Mouse (Mus musculus) ovary, adult 18-20 months (tissue): ENCODE measurements around the gene Zim1.

Experiments used
- DNase-seq: peaks from one replicate; pipeline ENCODE4 v3.0.0; 2022; ENCODE audit warnings: low spot score, mixed read lengths

The Zim1 gene

GRCm38 (mm10) chr7:6696241-6697045 lies at the start of gene Zim1:
Zim1 (minus strand) TSS chr7:6696450.
- peak; percentile 80 for DNase-seq

- no peak for DNase-seq
Measured at GRCm38 (mm10) chr7:6744281-6744904, 48.1 kb upstream of the Zim1 start.

- no peak for DNase-seq
Measured at GRCm38 (mm10) chr7:6736060-6736459, 39.8 kb upstream of the Zim1 start.

DNA sequence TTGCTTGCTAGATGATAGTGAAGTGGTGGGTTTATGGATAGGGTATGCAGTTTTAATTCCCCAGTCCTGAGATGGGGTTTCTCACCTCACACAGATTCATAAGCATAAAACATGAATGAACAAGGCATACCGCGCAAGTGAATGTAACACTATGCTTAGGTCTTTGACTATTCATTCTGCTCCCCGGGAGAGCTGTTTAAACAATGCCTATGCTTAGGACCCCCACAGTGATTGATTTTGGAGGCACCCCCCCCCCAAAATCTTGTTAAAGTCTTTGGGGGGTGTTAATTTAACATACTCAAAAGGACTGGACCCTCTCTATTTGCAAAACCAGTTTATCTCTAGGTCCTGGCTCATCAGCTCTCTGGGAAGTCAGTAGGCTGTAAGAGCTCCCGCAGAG lies 35.7 kb upstream of the Zim1 start:
- no peak for DNase-seq

- no peak for DNase-seq
Measured at GRCm38 (mm10) chr7:6731373-6731772, 35.1 kb upstream of the Zim1 start.

- DNase-seq: no peak
Measured at GRCm38 (mm10) chr7:6730801-6731200, 34.6 kb upstream of the Zim1 start.

DNA sequence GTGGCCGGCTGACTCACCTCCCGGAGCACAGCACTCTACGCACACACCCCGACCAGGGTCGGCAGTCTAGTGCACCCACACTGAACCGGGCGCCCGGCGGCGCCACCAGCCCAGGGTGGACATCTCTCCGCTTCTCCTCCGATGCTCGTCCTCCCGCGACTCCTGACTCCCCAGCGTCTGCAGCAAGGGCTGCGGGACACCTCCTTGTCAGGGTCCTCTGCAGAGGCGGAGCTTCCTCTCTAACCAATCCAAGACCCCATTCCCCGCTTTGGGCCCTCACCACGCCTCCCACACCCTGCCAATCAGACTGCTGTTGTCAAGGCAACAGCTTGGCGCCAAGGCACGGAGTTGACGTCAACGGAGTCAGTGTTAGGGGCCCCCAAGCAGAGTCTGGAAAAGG lies 34.0 kb upstream of the Zim1 start, which contains the start of the genes Peg3 and Usp29:
Peg3 (minus strand) TSS at position 191 of the 400 bp plus-strand sequence.
Usp29 (plus strand) TSS at position 338 of the 400 bp plus-strand sequence.
- DNase-seq: peak; percentile 71

DNA sequence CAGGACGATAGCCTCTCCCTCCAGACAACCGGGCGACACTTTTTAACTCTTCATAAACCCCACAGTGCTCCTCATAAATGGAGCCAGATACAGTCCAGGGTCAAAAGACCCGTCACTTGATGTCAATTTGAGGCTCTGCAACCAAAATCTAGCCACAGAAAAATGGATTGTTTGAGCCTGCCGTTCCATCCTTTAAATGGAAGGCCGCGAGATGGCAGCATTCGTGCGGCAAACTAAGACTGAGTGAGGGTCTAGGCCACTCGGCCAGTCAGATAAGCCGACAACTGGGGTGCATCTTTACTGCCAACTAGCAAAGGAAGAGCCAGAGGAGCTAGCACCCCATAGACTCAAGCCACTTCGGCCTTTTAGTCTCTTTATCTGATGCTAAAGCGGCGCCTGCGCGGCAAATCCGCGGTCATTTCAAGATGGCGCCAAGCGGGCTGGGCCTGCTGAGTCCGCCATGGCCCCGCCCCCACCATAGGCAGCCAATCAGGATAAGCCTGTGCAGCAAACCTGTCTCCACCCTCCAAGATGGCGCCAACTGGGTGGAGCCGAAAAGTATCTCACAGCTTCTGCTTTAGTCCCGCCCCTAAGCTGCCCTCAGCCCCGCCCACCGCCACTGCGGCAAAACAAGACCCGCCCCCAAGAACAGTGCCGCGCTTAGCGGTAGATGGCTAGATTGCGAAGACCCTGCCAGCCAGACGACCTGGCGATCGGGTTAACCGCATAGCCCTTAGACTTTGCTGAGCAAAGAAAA lies 33.0 kb upstream of the Zim1 start:
- peak; percentile 92 for DNase-seq

- peak; percentile 93 for DNase-seq
Measured at GRCm38 (mm10) chr7:6728263-6728931, 32.1 kb upstream of the Zim1 start.

GRCm38 (mm10) chr7:6727351-6728121 lies 31.3 kb upstream of the Zim1 start:
- peak; percentile 87 for DNase-seq

DNA sequence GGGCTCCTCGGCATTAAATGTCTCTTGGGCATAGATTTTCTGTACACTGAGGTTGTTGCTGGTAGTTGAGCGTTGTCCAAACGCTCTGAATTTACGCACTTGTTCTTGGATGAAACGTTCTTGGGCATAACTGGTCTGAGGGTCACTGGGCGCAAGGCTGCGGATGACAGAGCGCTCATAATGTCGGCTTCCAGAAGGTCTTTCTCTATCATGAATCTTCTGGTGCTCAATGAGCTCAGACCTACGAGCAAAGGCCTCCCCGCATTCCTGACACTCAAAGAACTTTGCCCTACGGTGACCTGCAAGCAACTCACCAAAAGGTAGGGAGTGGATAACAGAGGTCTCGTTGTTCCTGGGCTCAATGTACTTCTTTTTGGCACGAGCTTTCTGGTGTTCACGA lies 13.1 kb upstream of the Zim1 start:
- no peak for DNase-seq

- DNase-seq: no peak
Measured at GRCm38 (mm10) chr7:6708451-6709180, 12.4 kb upstream of the Zim1 start.

DNA sequence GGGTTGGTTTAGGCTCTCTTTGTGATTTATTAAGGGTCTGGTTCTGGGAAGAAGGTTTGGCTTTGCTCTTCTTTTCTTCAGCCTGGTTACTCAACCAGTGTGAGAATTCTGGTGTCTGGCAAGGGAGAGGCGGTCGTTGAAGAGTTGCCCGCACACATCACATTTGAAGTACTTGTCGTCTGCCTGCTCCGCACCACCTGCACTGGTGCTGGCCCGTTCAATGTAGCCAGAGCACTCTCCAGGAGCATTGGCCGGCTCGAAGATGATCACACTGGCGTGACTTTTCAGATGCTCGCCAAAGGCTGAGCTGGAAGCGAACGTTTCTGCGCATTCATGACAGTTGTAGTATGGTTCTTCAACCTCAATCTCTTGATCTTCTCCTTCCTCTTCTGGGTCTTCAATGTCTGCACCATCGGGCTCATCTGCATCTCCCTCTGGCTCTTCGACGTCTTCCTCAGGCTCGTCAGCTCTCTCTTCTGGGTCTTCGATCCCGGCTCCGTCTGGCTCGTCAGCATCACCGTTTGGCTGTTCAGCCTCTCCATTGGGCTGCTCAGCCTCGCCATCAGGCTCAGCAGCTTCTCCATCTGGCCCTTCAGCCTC lies 11.3 kb upstream of the Zim1 start:
- no peak for DNase-seq

GRCm38 (mm10) chr7:6699230-6699629 lies 3.0 kb upstream of the Zim1 start:
- DNase-seq: no peak

GRCm38 (mm10) chr7:6685511-6685910 lies 10.7 kb downstream of the Zim1 start:
- no peak for DNase-seq

DNA sequence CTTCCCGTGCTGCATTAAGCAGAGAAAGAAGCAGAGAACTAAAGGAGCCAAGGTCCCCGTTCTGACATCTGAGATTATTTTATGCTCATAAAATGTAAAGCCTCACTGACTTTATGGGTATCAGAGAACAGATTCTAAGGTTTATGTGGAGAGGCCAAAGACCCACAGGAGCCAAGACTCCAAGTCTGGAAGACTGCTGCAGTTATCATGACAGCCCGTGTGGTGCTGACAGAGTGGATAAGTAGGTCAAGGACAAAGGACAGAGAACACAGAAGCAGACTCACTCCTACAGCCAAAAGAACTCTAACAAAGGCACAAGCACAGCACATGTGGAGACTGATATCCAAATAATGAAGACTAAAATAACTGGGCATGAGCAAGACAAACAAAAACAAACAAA lies 29.5 kb downstream of the Zim1 start:
- DNase-seq: no peak

GRCm38 (mm10) chr7:6663430-6663829 lies 32.8 kb downstream of the Zim1 start:
- DNase-seq: no peak

GRCm38 (mm10) chr7:6659605-6660004 lies 36.6 kb downstream of the Zim1 start:
- DNase-seq: no peak

- DNase-seq: no peak
Measured at GRCm38 (mm10) chr7:6658606-6659005, 37.6 kb downstream of the Zim1 start.

DNA sequence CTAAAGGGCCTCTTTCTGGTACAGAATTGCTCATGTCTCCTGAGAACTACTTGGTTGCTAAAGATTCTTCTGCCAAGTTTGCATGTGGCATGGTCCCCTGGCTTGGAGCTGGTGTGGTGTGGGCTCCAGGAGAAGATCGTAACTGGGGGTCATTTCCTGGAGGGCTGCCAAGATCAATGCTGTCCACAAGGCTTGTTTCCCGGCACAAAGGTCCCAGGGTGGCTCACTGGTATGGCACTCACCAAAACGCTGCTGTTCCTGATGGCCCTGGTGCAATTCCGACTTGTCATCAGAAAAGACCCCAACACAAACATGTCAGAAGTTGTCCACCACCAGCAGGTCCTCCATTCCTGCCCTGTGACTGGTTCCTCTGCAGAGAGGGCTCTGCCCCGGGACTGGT lies 44.1 kb downstream of the Zim1 start:
- DNase-seq: no peak
